Mouse (Mus musculus) cerebral cortex, adult 2 months (tissue): Measurements from ENCODE around the gene Reep1.

ENCODE experiments used
- WGBS: fragments of 180-500 bp; shearing (Covaris S2); methylation state at CpG from one replicate; pipeline ENCODE4 v1.1.7; 2018; 5-methylcytosine and 5-hydroxymethylcytosine counted together

Gene Reep1

GRCm38 (mm10) chr6:71780431-71780830 is 73.1 kb downstream of the Reep1 start:
- WGBS = 64% methylated on average over 7 of the region's 7 CpGs

- 68% methylated on average over 5 of the region's 5 CpGs for WGBS
These were observed 75.8 kb downstream of the Reep1 start for GRCm38 (mm10) chr6:71783165-71783564.

- 90% methylated on average over 9 of the region's 9 CpGs for WGBS
These were observed 81.0 kb downstream of the Reep1 start for GRCm38 (mm10) chr6:71788348-71788747.

GRCm38 (mm10) chr6:71791771-71792170 is 84.4 kb downstream of the Reep1 start:
- WGBS = 71% methylated on average over 6 of the region's 6 CpGs

- WGBS = 63% methylated on average over 3 of the region's 3 CpGs
These were observed 92.0 kb downstream of the Reep1 start for GRCm38 (mm10) chr6:71799391-71799790.

- 40% methylated on average over 7 of the region's 7 CpGs for WGBS
These were observed 93.8 kb downstream of the Reep1 start for GRCm38 (mm10) chr6:71801011-71801713.

- 42% methylated on average over 10 of the region's 10 CpGs for WGBS
These were observed 94.3 kb downstream of the Reep1 start for GRCm38 (mm10) chr6:71801714-71802094.

GRCm38 (mm10) chr6:71803609-71804008 is 96.2 kb downstream of the Reep1 start:
- WGBS = 37% methylated on average over 1 of the region's 1 CpGs

GRCm38 (mm10) chr6:71804061-71804829 is 96.9 kb downstream of the Reep1 start:
- 10% methylated on average over 12 of the region's 12 CpGs for WGBS

GRCm38 (mm10) chr6:71806713-71807112 is 99.4 kb downstream of the Reep1 start:
- 64% methylated on average over 1 of the region's 1 CpGs for WGBS

- 88% methylated on average over 9 of the region's 9 CpGs for WGBS
These were observed 102.5 kb downstream of the Reep1 start for GRCm38 (mm10) chr6:71809890-71810289.

- 87% methylated on average over 2 of the region's 2 CpGs for WGBS
These were observed 105.5 kb downstream of the Reep1 start for GRCm38 (mm10) chr6:71812820-71813219.

GRCm38 (mm10) chr6:71819764-71820292 is 112.5 kb downstream of the Reep1 start:
- WGBS = 90% methylated on average over 5 of the region's 5 CpGs

- WGBS = 4% methylated on average over 7 of the region's 7 CpGs
These were observed 115.7 kb downstream of the Reep1 start for GRCm38 (mm10) chr6:71823085-71823484.

- WGBS = under 1% methylated on average over 19 of the region's 19 CpGs
These were observed 116.1 kb downstream of the Reep1 start for GRCm38 (mm10) chr6:71823488-71823887.

GRCm38 (mm10) chr6:71823961-71824360 is 116.6 kb downstream of the Reep1 start:
- WGBS = 32% methylated on average over 3 of the region's 3 CpGs

- WGBS = 38% methylated on average over 1 of the region's 1 CpGs
These were observed 119.5 kb downstream of the Reep1 start, which contains the start of gene Mrpl35 for GRCm38 (mm10) chr6:71826869-71827268. Gene Mrpl35 (minus strand): TSS chr6:71826969.

GRCm38 (mm10) chr6:71829768-71830167 is 122.4 kb downstream of the Reep1 start:
- whole genome bisulfite sequencing = 87% methylated on average over 9 of the region's 9 CpGs

GRCm38 (mm10) chr6:71830690-71831580 is 123.6 kb downstream of the Reep1 start, which contains the start of gene Immt:
Gene Immt (plus strand): TSS chr6:71831331.
- under 1% methylated on average over 64 of the region's 64 CpGs for WGBS

GRCm38 (mm10) chr6:71831581-71831960 is 124.2 kb downstream of the Reep1 start:
- 2% methylated on average over 21 of the region's 21 CpGs for WGBS

GRCm38 (mm10) chr6:71836811-71837210 is 129.4 kb downstream of the Reep1 start:
- 71% methylated on average over 2 of the region's 2 CpGs for WGBS
